Mouse (Mus musculus): Measurements from ENCODE around the gene Taldo1. TPM values are rescaled to one million over a fixed set of nuclear protein-coding genes. Genes with fewer than 3 reads are reported as not detected.
"Not testable (repeated sequence)": the region's sequence is repeated elsewhere in the genome, so short reads cannot be mapped to it uniquely, and the experiment has no call there.

Gene Taldo1
- total RNA-seq, 4 experiments from 2014 or later = 429 to 671 (median 576) TPM

DNA sequence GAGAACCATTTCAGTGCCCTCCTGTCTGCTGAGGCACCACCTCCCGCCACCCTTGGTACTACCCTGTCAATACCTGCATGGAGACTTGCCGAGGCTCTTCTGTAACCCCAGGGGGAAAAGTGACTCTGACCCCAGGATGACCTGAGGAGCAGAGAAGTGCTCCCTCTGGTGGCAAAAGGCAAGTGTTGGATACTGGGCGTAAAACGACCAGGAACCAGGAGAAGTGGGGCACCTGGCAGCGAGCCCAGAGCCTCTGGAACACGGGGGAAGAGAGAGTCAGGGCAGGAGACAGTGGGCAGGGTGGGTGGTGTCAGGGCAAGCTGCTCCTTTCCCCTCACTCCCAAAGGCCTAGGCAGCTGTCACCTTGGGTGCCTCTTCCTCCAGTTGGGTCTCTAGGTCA, 48.6 kb downstream of the Taldo1 start:
- DNase-seq = peak; percentile 47

DNA sequence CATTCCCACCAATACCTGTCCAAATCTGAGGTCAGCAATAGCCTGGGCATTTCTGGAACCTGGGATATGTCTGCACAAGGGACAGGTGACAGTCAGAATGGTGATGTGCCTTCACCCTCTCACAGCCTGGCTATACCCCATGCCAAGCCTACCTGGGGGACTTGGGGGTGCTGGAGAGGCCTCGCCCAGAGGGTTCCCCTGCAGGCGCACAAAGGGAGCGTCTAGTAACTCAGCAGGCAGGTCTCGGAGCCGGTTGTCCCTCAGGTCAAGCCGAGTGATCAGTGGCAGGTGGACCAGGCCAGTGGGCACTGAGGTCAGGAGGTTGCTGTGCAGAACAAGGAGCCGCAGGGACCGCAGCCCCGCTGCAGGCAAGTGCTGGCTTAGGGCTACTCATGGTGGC, 49.5 kb downstream of the Taldo1 start:
- DNase-seq = no peak

DNA sequence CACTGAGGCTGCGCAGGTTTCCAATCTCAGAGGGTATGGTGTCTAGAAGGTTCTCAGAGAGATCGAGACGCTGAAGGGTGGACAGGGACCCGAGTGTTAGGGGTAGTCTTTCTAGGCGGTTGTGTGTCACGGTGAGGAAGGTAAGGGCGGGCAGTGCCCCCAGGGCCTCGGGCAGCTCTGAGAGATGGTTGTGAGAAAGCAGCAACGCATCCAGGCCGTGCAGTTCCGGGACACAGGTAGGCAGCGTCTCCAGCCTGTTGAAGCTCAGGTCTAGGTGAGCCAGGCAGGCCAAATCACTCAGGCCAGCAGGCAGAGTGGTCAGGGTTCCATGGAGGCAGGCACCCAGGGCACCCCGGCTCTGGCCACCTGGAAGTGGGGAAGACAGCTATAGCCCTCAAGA, 50.2 kb downstream of the Taldo1 start:
- DNase-seq = no peak

DNA sequence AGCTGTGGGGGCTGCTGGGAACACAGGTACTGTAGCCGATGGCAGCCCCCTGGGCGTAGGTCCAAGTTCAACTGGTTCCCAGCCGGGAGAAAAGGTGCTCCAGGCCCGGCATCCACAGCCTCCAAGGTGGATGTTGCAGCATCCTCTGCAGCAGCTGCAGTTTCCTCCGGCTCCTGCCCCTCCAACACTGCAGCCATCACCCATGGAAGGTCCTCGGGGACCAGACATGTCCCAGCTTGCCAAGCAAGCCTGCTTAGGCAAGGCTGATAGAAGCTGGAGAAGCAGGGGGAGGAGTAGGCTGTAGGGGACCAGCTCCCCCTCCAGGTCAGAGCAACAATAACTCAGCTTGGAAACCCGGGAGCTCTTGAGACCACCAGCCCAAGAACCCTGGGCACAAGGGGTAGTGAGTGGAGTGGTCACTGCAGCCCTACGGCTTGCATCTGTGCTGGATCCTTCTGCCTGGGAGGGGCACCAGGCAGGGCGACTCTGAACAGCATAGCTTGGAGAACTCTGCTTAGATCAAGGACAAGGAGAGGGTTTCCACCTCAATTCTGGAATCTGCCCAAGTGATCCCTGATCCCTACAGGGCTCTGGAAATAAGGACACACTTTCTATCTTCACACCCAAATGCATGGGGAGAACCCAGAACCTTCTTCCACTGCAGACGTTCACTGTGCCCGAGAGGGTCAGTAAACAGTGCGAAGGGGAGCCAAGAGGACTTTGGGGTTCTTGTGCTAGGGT, 51.3 kb downstream of the Taldo1 start:
- DNase-seq = no peak

DNA sequence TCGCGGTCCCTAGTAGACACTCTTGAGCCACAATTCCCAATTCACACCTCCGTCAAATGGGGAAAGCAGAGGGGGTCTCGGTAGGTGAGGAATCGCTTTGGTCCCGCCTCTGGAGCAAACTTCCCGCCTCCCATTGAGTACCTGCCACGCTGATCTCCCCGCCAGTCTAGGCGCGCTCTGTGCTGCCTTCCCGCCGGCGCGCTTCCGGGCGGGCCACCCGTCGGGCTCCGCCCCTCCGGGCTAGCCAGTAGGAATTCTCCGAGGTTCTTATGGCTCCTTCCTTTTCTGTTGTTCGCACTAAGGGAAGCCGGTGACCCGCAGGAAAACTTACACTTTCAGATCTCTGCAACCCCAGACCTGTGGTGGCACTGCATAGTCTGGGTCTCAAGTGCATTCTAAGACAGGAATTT, 51.8 kb downstream of the Taldo1 start, which contains the start of gene Pidd1:
Pidd1 (minus strand) TSS at position 198 of the 410 bp plus-strand sequence.
- DNase-seq = peak; percentile 55

DNA sequence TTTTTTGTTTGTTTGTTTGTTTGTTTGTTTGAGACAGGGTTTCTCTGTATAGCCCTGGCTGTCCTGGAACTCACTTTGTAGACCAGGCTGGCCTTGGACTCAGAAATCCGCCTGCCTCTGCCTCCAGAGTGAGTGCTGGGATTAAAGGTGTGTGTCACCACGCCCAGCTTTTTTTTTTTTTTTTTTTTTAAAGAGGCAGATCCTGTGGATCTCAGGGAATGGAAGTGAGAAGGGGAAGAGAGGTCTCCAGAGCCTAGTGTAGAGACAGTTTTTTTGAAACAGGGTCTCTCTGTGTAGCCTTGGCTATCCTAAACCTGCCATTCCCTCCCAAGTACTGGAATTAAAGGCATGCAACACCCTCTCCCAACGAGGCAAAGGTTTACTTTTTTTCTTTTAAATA, 54.4 kb downstream of the Taldo1 start:
- DNase-seq = not testable (repeated sequence)

DNA sequence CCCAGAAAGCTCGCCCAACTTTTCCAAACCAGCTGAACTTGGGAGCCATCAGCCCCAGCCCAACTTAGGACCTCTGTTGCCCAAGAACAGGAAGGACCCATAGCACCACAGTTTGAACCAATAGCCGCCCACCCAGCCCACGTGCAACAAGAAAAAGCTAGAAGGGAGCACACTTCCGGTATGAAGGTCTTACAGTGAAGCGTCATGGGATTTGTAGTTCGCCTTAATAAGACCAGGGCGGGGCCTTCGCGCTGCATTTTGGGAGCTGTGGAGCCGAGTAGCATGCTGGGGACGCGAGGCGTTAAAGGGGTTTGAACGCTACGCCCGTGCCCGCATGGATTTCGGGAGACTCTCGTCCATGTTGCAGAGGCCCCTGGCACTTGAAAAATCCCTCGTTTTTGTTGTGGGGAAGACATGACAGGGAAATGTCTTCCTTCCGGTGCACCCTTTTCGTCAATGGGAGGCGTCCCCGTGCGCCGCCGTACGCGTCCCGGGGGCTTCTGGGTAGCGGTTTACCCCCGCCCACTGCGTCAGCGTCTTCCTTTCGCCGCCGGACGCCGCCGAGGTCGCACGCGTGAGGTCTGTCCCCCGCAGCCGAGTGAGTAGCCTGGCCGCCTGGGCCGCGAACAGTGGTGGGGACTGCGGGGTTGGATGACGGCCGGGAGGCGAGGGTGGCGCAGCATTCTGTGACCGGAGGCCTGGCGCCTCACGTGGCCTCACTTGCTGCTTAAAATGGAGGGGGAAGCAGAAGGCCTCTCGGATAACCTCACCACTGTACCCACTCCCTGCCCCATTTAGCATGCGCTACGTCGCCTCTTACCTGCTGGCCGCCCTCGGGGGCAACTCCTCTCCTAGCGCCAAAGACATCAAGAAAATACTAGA, 55.4 kb downstream of the Taldo1 start, which contains the start of gene Rplp2:
Rplp2 (plus strand) TSS at position 261 of the 882 bp plus-strand sequence.
- DNase-seq = peak; percentile 93

DNA sequence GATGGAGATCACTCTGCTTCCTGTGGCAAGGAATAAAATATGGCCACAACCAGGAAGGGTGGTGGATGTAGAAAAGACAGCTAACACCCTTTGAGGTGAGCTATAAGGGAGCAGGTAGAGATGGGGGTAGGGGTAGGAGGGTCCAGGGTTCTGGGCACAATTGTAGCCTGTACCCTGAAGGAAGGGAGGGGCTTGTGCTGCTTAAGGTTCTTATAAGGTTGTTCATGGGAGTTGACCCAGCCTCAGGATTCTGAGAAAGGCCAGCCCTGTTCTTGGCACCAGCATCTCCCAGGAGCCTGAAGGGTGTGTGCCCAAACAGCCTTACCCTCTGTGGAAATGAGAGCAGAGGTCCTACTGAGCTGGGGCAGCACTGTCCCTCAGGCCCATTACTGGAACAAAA, 59.9 kb downstream of the Taldo1 start:
- DNase-seq = peak; percentile 46

Other genes starting within 250 kb of the Taldo1 start
- 100 to 1,000 TPM; 339 to 382 (median 360) TPM for gene Rnh1, start 219.3 kb upstream of the Taldo1 start, total RNA-seq (2022)
- 100 to 1,000 TPM in 1 of 4 experiments, 10 to 100 TPM in 3; 80.0 to 105 (median 92.6) TPM for gene Hras, start 198.2 kb upstream of the Taldo1 start, total RNA-seq (2022)
- gene Lrrc56, start 198.0 kb upstream of the Taldo1 start, total RNA-seq (2022) = 10 to 100 TPM in 1 of 4 experiments, 1 to 10 TPM in 3; 6.6 to 12.1 (median 8.4) TPM
- gene Lmntd2, start 178.1 kb upstream of the Taldo1 start, total RNA-seq (2022) = under 1 TPM; 0.12 to 0.94 (median 0.66) TPM
- 1 to 10 TPM; 5.6 to 7.7 (median 6.3) TPM for gene Rassf7, start 176.3 kb upstream of the Taldo1 start, total RNA-seq (2022)
- 10 to 100 TPM; 79.8 to 92.9 (median 84.3) TPM for gene Phrf1, start 163.4 kb upstream of the Taldo1 start, total RNA-seq (2022)
- gene Irf7, start 125.7 kb upstream of the Taldo1 start, total RNA-seq (2022) = 10 to 100 TPM in 2 of 4 experiments, 1 to 10 TPM in 2; 7.0 to 10.7 (median 9.4) TPM
- 1 to 10 TPM; 2.3 to 5.5 (median 3.2) TPM for gene Cdhr5, start 115.4 kb upstream of the Taldo1 start, total RNA-seq (2022)
- gene Sct, start 113.1 kb upstream of the Taldo1 start, total RNA-seq (2022) = under 1 TPM in 1 of 4 experiments, not detected in 3; 0.67 TPM
- 1 to 10 TPM in 1 of 4 experiments, under 1 TPM in 1, not detected in 2; 0.40 to 1.3 TPM for gene Drd4, start 100.2 kb upstream of the Taldo1 start, total RNA-seq (2022)
- 10 to 100 TPM; 27.1 to 47.4 (median 36.7) TPM for gene Deaf1, start 64.5 kb upstream of the Taldo1 start, total RNA-seq (2022)
- gene Tmem80, start 64.5 kb upstream of the Taldo1 start, total RNA-seq (2022) = 10 to 100 TPM; 31.4 to 46.6 (median 34.8) TPM
- 1 to 10 TPM; 2.0 to 2.9 (median 2.3) TPM for gene Eps8l2, start 53.3 kb upstream of the Taldo1 start, total RNA-seq (2022)
- gene Gatd1, start 21.9 kb downstream of the Taldo1 start, total RNA-seq (2022) = 10 to 100 TPM; 38.9 to 52.2 (median 47.6) TPM
- 1 to 10 TPM; 1.5 to 2.6 (median 2.1) TPM for gene Cend1, start 37.3 kb downstream of the Taldo1 start, total RNA-seq (2022)
- gene Slc25a22, start 45.7 kb downstream of the Taldo1 start, total RNA-seq (2022) = 100 to 1,000 TPM in 3 of 4 experiments, 10 to 100 TPM in 1; 86.7 to 109 (median 104) TPM
- 1 to 10 TPM; 1.0 to 2.3 (median 1.4) TPM for gene Pidd1, start 51.8 kb downstream of the Taldo1 start, total RNA-seq (2022)
- 1,000 to 10,000 TPM in 3 of 4 experiments, 100 to 1,000 TPM in 1; 998 to 1,129 (median 1,024) TPM for gene Rplp2, start 55.2 kb downstream of the Taldo1 start, total RNA-seq (2022)
- gene Pnpla2, start 63.0 kb downstream of the Taldo1 start, total RNA-seq (2022) = 100 to 1,000 TPM; 256 to 532 (median 452) TPM
- gene Cracr2b, start 68.9 kb downstream of the Taldo1 start, total RNA-seq (2022) = 10 to 100 TPM; 11.7 to 21.1 (median 18.7) TPM
- gene Cd151, start 75.2 kb downstream of the Taldo1 start, total RNA-seq (2022) = 100 to 1,000 TPM; 323 to 455 (median 409) TPM
- gene Polr2l, start 82.9 kb downstream of the Taldo1 start, total RNA-seq (2022) = 100 to 1,000 TPM in 3 of 4 experiments, 10 to 100 TPM in 1; 99.4 to 147 (median 129) TPM
- gene Tspan4, start 83.0 kb downstream of the Taldo1 start, total RNA-seq (2022) = 100 to 1,000 TPM in 2 of 4 experiments, 10 to 100 TPM in 2; 89.1 to 191 (median 124) TPM
- gene Chid1, start 147.7 kb downstream of the Taldo1 start, total RNA-seq (2022) = 10 to 100 TPM; 57.5 to 69.9 (median 62.5) TPM
- 10 to 100 TPM; 54.9 to 79.7 (median 66.5) TPM for gene Ap2a2, start 170.0 kb downstream of the Taldo1 start, total RNA-seq (2022)

Measured in adrenal gland, adult 8-10 months (tissue).